Mouse (Mus musculus) brain, embryonic 18.5 days (tissue): Measurements from ENCODE around the gene Cfc1.
"Not testable (repeated sequence)": the region's sequence is repeated elsewhere in the genome, so short reads cannot be mapped to it uniquely, and the experiment has no call there.

Experiments
- DNase-seq: peaks from one replicate; pipeline ENCODE4 v3.0.0-alpha.2; 2012; ENCODE audit warnings: low read depth, low spot score

Cfc1 gene

GRCm38 (mm10) chr1:34535043-34535698, at the start of gene Cfc1:
Cfc1 (plus strand) TSS chr1:34535648.
- not testable (repeated sequence) for DNase-seq

GRCm38 (mm10) chr1:34487383-34487782, 48.1 kb upstream of the Cfc1 start:
- no peak for DNase-seq

- DNase-seq = no peak
Observed at GRCm38 (mm10) chr1:34489852-34490541, 45.5 kb upstream of the Cfc1 start.

GRCm38 (mm10) chr1:34491480-34491879, 44.0 kb upstream of the Cfc1 start:
- no peak for DNase-seq

- DNase-seq = no peak
Observed at GRCm38 (mm10) chr1:34502991-34503390, 32.5 kb upstream of the Cfc1 start.

GRCm38 (mm10) chr1:34505307-34505706, 30.1 kb upstream of the Cfc1 start:
- no peak for DNase-seq

GRCm38 (mm10) chr1:34505970-34506551, 29.4 kb upstream of the Cfc1 start:
- no peak for DNase-seq

GRCm38 (mm10) chr1:34507986-34508385, 27.5 kb upstream of the Cfc1 start:
- DNase-seq = no peak

GRCm38 (mm10) chr1:34510575-34510981, 24.9 kb upstream of the Cfc1 start:
- no peak for DNase-seq

- DNase-seq = no peak
Observed at GRCm38 (mm10) chr1:34511027-34511426, 24.4 kb upstream of the Cfc1 start.

GRCm38 (mm10) chr1:34513068-34513467, 22.4 kb upstream of the Cfc1 start:
- no peak for DNase-seq

- no peak for DNase-seq
Observed at GRCm38 (mm10) chr1:34516595-34516994, 18.9 kb upstream of the Cfc1 start.

- DNase-seq = not testable (repeated sequence)
Observed at GRCm38 (mm10) chr1:34517297-34517696, 18.2 kb upstream of the Cfc1 start.

- not testable (repeated sequence) for DNase-seq
Observed at GRCm38 (mm10) chr1:34517797-34518196, 17.7 kb upstream of the Cfc1 start.

GRCm38 (mm10) chr1:34518259-34518658, 17.2 kb upstream of the Cfc1 start:
- no peak for DNase-seq

GRCm38 (mm10) chr1:34522205-34522849, 13.1 kb upstream of the Cfc1 start:
- DNase-seq = no peak

GRCm38 (mm10) chr1:34522850-34523244, 12.6 kb upstream of the Cfc1 start:
- no peak for DNase-seq

- no peak for DNase-seq
Observed at GRCm38 (mm10) chr1:34523647-34524046, 11.8 kb upstream of the Cfc1 start.

- not testable (repeated sequence) for DNase-seq
Observed at GRCm38 (mm10) chr1:34534574-34534973, 874 bp upstream of the Cfc1 start.

- no peak for DNase-seq
Observed at GRCm38 (mm10) chr1:34536291-34536766, 881 bp downstream of the Cfc1 start.

GRCm38 (mm10) chr1:34536767-34537485, 1.5 kb downstream of the Cfc1 start:
- DNase-seq = peak; percentile 3

GRCm38 (mm10) chr1:34547074-34547473, 11.6 kb downstream of the Cfc1 start:
- DNase-seq = no peak
